Mouse (Mus musculus) fat pad, adult 2 months (tissue): ENCODE results near the gene Spats1.
"Not testable (repeated sequence)": the region's sequence is repeated elsewhere in the genome, so short reads cannot be mapped to it uniquely, and the experiment has no call there.

Source experiments
- DNase-seq: peaks from one replicate; pipeline ENCODE4 v3.0.0-alpha.2; 2011; ENCODE audit warnings: low read depth, low spot score; ENCODE audit errors: extremely low read depth

Gene Spats1

GRCm38 (mm10) chr17:45490532-45491154 is 15.4 kb upstream of the Spats1 start:
- no peak for DNase-seq

GRCm38 (mm10) chr17:45489736-45490135 is 14.5 kb upstream of the Spats1 start:
- DNase-seq = no peak

- DNase-seq = no peak
Measured at GRCm38 (mm10) chr17:45488321-45489254, 13.4 kb upstream of the Spats1 start.

DNA sequence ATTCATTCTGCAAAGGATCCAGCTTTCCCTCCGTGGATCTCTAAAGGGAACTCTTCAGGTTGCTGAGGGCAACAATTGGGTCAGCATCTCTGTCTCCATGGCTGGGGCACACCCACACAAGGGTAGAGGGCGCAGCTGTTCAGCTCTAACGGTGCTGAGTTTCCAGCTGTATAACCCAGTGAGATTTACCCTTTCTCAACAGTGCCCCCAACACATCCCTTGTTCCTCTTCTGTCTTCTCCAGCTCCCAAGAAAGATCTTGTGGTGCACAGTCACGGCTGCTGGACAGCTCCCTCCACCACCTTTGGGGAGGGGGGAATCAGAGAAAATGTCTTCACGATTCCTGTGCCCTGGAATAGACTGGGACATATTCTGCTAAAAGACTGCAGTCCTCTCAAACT is 12.0 kb upstream of the Spats1 start:
- DNase-seq = no peak

GRCm38 (mm10) chr17:45485581-45485980 is 10.4 kb upstream of the Spats1 start:
- no peak for DNase-seq

- no peak for DNase-seq
Measured at GRCm38 (mm10) chr17:45480429-45480828, 5.2 kb upstream of the Spats1 start.

DNA sequence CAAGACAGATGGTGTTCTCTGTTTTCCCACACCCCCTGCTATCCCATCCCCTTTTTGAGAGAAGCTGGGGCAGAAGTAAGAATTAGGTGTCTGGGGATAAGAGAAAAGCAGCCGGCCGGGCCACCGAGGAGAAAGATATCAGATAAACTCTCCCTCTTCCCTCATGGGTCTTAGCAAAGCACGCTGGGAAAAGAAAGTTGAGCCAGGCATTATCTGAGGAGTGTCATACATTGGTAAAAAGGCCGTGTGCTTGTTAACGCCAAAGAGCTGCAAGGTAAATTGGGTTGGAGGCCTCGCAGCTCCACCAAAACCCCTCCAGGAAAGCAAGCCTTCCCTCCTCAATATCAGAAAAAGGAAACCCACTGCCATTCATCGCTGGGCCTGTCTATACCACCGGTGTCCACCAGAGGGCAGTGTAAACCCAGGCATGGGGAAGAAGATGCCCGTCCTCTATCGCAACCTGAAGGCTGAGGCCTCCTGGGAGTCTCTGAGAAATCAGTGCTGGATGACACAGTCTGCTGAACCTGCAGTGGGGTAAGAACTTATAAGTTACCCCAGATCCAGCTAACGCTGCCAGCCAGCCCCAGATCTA is 3.1 kb upstream of the Spats1 start:
- no peak for DNase-seq

- no peak for DNase-seq
Measured at GRCm38 (mm10) chr17:45474146-45474545, 1.1 kb downstream of the Spats1 start.

- DNase-seq = no peak
Measured at GRCm38 (mm10) chr17:45473667-45474066, 1.5 kb downstream of the Spats1 start.

GRCm38 (mm10) chr17:45470726-45471125 is 4.5 kb downstream of the Spats1 start:
- no peak for DNase-seq

DNA sequence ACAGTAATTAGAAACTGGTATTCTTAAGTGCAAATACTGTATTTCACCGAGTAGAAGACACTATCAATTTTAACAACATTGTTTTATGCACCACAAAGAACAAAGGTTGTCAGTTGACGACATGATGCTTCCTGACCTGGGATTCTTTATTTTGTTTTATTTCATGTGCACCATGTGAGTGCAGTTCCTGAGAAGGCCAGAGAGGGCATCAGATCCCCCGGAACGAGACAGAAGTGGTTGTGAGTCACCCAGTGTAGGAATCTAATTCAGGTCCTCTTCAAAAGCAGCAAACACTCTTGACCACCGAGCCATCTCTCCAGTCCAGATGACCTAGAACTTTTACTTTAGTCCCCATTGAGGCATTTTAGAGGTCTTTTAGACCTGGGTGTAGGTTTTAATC is 6.9 kb downstream of the Spats1 start:
- no peak for DNase-seq

- no peak for DNase-seq
Measured at GRCm38 (mm10) chr17:45466701-45467100, 8.5 kb downstream of the Spats1 start.

GRCm38 (mm10) chr17:45464255-45464654 is 11.0 kb downstream of the Spats1 start:
- DNase-seq = no peak

GRCm38 (mm10) chr17:45462506-45462905 is 12.7 kb downstream of the Spats1 start:
- no peak for DNase-seq

GRCm38 (mm10) chr17:45459062-45459461 is 16.2 kb downstream of the Spats1 start:
- no peak for DNase-seq

- no peak for DNase-seq
Measured at GRCm38 (mm10) chr17:45458516-45458915, 16.7 kb downstream of the Spats1 start.

- DNase-seq = no peak
Measured at GRCm38 (mm10) chr17:45457487-45457886, 17.7 kb downstream of the Spats1 start.

GRCm38 (mm10) chr17:45456260-45457152 is 18.7 kb downstream of the Spats1 start:
- no peak for DNase-seq

DNA sequence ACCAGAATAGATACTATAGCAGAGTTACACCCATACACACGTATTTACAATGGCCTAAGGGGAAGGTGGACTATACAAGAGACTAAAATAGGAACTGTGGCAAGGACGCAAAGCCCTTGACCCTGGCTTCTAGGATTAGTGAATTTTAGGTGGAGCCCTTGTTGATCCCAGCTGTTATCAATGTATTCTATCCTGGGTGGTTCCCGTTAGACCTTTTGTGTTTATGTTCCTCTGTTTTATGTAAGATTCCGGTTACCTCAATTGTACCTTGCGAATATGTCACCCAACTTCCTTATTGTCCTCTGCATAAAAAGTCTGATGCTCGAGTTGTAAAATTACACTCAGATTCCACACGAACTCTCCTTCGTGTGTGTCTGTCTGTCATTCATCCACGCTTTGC is 19.4 kb downstream of the Spats1 start:
- DNase-seq = not testable (repeated sequence)

DNA sequence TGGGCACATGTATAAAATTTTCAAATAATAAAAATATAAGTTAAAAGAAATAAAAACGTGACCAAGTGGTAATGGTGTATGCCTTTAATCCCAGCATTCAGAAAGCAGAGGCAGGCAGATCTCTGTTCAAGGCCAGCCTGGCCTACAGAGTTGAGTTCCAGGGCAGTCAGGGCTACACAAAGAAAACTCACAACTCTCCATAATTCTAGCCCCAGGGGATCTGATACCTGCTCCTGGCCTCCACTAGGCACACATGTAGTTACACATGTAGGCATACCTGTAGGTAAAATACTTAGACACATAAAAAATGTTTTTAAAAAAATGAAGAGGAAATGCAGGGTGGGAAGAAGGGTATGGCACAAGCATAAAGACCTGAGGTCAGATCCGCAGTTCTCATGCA is 20.4 kb downstream of the Spats1 start:
- no peak for DNase-seq

- DNase-seq = no peak
Measured at GRCm38 (mm10) chr17:45452271-45452670, 22.9 kb downstream of the Spats1 start.
